Mouse (Mus musculus) liver (tissue): ENCODE results near the gene Mydgf.

ENCODE experiments used
- DNase-seq: peaks from one replicate; pipeline ENCODE4 v3.0.0-alpha.2; 2020; ENCODE audit warnings: mixed read lengths

Gene Mydgf

DNA sequence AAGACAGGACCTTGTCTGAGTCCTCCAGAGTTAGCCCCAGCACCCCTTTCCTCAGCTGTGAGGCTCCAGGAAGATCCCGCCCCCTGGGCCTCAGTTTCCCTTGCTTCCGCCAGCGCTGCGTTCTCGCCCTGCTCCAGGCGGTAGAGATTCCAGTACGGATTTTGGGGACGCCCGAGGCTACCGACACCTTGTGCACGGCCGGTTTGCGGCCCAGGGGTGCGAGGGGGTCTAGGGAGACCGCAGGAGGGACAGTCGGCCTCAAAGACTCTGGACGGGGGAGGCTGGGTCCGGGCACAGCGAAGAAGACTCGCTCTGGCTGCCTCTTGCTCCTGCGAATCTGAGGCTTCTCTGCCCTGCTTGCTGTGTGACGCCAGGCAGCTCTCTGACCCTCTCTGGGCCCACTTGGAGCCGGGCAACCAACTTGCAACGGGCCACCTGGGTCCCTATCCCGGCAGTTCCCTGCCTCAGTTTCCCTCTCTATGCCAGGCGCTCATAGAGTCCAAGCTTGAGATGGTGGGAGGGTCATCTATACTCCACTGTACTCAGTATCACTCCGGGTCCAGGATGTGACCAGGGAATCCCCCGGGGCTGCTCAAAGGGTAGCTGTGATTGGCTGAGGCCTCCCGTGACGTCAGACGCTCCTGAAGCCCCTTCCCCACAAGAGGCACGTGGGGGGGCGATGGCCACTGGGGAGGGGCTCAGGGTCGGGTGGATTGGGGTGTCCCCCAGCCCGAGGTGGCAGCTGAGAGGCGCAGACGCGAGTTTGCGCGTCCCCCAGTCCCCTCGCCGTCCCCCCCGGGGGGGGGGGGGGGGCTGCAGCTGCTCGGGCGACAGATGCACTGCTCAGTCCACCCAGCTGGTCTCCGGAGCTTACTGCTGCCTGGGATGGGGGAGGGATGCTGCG is 41.8 kb downstream of the Mydgf start:
- DNase-seq, result no peak

- peak; percentile 55 for DNase-seq
Measured at GRCm38 (mm10) chr17:56139858-56140595, 43.7 kb downstream of the Mydgf start, which contains the start of gene Sema6b. TSS of gene Sema6b (minus strand) at chr17:56140343.

DNA sequence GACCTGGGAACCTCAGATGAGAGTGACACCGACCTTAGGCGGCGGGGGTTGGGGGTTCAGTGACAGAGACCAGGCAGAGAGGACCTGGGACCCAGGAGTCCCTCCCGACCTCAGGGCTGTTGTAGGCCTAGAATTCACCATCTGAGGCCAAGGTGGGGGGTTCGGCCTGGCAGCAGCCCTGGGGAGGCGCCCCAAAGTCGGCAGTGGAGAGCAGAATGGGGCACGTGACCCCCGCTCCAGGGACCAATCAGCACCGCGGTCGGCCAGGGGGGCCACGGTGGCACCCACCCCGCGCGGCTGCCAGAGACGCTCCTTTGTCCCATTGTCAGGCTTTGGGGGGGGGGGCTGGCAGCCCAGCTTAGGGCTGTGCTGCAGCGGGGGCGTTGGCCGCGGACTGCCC is 44.4 kb downstream of the Mydgf start:
- DNase-seq, result no peak

DNA sequence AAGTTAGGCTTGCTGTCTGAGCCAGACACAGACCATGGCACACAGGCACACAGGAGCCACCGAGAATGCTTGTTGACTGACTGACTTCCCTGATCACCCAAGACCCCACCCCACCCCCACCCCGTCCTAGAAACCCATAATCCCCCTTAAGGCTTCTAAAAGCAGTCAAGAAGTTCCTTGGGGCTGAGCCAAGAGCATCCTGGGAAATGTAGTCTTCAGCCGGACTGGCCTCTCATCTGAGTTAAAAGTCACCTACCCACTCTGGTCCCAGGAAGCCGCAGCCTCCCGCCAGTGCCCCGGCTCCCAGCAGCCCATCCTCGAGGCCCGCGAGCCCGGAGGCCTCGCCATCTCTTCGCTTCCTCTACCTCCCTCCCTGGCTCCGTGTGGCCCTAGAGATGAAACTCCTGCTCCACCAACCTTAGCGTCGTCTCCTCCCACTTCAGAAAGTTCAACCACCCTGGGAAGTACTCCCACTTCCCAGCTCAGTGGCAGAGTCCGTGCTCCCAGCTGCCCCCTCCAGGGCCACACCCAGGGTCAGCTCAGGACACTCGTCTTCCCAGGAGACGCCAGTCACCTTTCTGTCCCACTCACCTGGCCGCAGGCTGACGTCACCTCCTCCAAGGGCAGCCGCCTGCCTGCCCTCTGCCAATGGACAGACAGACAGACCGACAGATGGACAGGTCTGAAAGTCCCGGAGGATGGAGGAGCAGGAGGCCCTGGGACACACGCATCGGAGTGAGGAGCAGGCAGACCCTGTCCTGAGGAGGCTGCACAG is 45.7 kb downstream of the Mydgf start:
- no peak for DNase-seq

DNA sequence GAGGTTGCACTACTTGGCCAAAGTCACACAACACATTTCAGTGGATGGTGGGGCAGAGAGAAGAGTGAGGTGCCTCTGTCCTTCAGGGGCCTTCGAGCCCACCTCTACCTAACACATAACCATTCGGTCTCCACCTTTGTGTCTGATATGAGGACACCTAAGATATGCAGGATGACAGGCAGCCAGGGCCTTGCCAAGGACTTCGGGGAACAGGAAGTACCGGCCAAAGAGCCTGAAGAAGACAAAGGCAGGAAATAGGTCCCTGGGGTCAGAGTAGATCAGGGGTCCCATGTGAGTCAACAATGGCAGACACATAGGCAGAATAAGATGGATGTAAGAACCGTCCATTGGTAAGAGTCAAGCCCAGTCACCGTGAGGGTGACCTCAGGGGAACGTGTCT is 47.2 kb downstream of the Mydgf start:
- DNase-seq, result no peak

GRCm38 (mm10) chr17:56134463-56134971 is 49.2 kb downstream of the Mydgf start:
- peak; percentile 78 for DNase-seq

DNA sequence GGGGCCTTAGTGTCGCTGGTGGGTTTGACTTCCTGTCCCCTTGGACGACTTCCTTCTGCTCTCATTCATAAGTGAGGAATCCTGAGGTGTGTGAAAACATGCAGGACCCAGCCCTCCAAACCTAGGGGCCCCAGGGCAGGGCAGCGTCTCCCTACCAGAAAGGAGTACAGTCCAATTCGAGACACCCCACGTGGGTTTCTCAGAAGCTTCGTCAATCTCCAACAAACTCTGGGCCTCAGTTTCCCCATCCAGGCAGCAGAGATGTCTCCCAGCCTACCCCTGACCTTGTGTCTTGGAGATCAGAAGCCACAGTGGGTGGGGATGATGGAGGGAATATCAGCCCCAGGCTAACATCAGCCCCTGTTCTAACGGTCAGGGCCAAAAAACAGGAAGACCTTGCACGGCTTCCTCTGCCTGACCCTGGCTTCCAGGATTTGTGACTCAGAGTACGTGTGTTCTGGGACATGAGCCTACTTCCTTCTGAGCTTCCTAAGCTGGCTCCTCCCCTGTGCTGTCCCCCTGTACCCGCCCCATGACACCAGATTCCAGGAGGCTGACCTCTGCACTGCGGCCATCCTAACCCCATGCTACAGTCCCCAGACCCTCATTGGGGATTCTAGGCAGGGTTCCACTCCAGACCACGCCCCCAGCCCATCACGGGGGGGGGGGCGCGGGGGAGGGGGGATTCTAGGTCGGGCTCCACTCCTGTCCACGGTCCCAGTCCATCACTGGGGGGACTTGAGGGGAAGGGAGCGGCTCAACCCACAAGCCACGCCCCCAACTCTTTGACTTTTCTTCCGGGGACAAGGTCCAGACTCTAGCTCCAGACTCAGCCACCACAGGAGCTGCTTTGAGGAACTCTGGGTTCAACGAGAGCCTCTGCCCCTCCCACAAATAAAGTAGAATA is 50.0 kb downstream of the Mydgf start:
- peak; percentile 66 for DNase-seq

GRCm38 (mm10) chr17:56132661-56133060 is 51.1 kb downstream of the Mydgf start:
- DNase-seq, result peak; percentile 66

- DNase-seq, result peak; percentile 76
Measured at GRCm38 (mm10) chr17:56131814-56132213, 51.9 kb downstream of the Mydgf start.

DNA sequence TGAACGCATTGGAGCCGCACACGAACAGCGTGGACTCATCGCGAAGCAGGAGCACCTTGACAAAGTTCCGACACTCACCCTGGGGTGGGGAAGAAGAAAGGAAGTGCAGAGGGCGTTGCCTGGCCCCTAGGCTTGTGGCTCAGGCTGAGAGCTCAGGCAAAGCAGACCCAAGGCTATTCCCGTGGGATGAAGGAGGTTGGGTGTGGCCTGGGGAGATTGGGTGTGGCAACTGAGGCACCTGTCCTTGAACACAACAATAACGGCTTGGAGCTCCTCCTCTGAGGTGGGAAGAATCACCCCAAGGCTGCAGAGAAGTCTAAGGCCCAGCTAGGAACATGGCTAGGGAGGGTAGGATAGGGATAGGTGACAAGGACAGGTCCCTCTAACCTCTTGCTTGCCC is 52.6 kb downstream of the Mydgf start:
- no peak for DNase-seq

- DNase-seq, result no peak
Measured at GRCm38 (mm10) chr17:56128246-56128645, 55.5 kb downstream of the Mydgf start.

DNA sequence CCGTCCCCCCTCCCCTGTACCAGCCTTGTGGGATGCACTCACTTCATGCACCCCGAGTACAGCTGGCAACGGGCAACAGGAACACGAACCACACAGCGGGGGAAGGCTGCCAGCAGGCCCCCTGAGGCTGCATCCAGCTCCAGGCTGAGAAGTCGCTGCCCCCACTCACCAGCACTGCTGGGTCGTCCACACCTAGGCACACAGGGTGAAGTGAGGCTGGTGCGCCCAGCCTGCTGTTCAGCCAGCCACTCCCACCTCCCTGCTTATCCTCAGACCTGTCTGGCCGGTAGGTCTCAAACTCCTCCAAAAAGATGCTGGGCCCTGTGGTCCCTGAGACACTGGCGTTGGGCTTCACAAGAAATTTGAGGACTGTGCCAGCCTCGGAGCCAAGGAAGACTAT is 57.5 kb downstream of the Mydgf start:
- DNase-seq, result no peak
